Mouse (Mus musculus) testis, adult 2 months (tissue): Measurements from ENCODE around the gene Trpv3.

Experiments
- CTCF ChIP-seq: fragments of 200-500 bp; IDR thresholded peaks from 2 replicates; pipeline ENCODE4 v1.5.1; 2012; ENCODE audit warnings: low read depth, mild to moderate bottlenecking, inconsistent platforms, low read length, moderate library complexity; ENCODE audit not compliant: control insufficient read depth, insufficient read depth, insufficient replicate concordance
- POLR2A ChIP-seq: fragments of 200-500 bp; IDR thresholded peaks from 2 replicates; pipeline ENCODE4 v1.6.1; 2012; ENCODE audit warnings: low read depth, mild to moderate bottlenecking, inconsistent platforms, low read length, moderate library complexity; ENCODE audit not compliant: control insufficient read depth

GRCm38 (mm10) chr11:73326485-73326886 is 59.3 kb downstream of the Trpv3 start:
- TF ChIP-seq CTCF: no peak
- no peak for TF ChIP-seq POLR2A
